Mouse (Mus musculus): Measurements from ENCODE around the gene Gse1.
A peak's percentile ranks its signal among the peaks of the same experiment; 100 is the strongest.

Gene Gse1

DNA sequence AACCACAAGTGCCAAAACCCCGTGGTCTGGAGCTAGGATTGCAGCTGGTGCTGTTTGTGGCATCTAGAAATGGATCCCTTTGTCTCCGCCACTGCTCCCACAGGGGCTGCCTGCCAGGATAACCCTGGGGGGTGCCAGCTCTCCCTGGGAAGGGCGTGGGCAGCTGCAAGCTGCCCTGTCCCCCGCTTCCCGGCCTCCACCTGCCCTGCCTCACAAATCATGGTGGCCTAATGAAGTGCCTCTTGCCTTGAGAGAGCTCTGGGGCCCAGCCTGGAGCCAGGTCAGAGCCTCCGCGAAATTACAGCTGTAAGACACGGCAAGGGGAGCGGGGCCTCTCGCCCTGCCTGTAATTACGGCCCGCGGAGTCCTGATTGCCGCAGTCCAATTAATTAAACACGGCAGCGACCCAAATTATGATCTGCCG lies 221.4 kb downstream of the Gse1 start:
- peak; percentile 60 for DNase-seq (ENCODE audit: low spot score)

- DNase-seq (ENCODE audit: low spot score), result no peak
Measured at GRCm38 (mm10) chr8:120452111-120452510, 223.9 kb downstream of the Gse1 start.

GRCm38 (mm10) chr8:120454404-120454803 lies 226.1 kb downstream of the Gse1 start:
- no peak for DNase-seq (ENCODE audit: low spot score)

GRCm38 (mm10) chr8:120460375-120460774 lies 232.1 kb downstream of the Gse1 start:
- DNase-seq (ENCODE audit: low spot score), result no peak

DNA sequence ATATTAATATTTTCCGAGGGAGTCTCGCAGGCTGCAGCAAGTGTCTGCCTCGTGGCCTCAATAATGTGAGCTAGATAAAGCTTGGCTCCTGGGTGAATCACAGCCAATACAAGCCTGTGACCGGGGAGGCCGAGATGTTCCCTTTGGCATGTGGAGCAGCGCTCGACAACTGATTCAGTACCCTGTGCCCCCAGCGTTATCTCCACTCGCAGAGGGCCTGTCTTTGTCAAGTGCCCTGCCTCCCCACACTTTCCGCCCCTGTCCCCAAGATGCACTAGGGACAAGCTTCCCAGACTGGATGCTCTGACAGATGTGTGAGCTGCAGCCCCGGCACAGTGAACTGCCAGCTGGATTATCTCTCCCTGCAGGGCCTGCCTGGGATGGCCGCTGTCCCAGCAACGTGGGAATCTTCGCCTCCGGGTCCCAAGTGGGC lies 233.9 kb downstream of the Gse1 start:
- DNase-seq (ENCODE audit: low spot score), result no peak

DNA sequence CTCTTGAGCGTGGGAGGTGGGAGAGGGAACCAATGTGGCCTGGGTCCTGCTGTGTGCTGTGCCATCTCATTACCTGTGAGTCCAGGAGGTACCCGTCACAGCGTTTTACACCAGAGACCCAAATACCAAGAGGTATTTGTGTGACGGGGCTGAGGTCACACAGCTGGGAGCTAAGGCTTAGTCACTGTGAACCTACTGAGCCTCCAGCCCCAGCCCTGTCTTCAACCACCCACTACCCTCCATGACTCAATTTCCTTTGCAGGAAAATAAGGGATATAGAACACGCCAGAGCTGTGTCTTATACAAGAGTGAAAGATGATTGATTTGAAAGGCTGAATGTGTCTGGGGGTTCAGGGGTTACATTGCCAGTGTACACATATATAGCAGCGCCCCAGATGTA lies 234.4 kb downstream of the Gse1 start:
- no peak for DNase-seq (ENCODE audit: low spot score)

GRCm38 (mm10) chr8:120463918-120464584 lies 235.8 kb downstream of the Gse1 start:
- DNase-seq (ENCODE audit: low spot score), result no peak

GRCm38 (mm10) chr8:120464585-120464937 lies 236.3 kb downstream of the Gse1 start:
- DNase-seq (ENCODE audit: low spot score), result peak; percentile 45

- no peak for DNase-seq (ENCODE audit: low spot score)
Measured at GRCm38 (mm10) chr8:120465710-120466109, 237.5 kb downstream of the Gse1 start.

DNA sequence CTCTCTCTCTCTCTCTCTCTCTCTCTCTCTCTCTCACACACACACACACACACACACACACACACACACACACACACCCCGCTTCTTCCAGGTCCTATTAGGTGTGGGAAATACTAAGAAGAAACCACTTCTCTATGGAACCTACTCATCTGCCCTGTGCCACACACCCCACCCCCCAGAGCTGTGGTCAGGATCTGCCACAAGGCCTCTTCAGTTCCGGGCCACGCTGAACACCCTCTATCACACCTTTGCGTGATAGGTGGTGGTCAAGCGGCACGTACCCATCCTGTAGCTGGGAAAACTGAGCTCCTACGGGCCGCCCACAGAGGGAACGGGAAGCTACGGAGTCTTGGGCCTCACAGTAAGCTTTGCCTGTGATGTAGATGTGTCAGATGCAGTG lies 238.0 kb downstream of the Gse1 start:
- no peak for DNase-seq (ENCODE audit: low spot score)

DNA sequence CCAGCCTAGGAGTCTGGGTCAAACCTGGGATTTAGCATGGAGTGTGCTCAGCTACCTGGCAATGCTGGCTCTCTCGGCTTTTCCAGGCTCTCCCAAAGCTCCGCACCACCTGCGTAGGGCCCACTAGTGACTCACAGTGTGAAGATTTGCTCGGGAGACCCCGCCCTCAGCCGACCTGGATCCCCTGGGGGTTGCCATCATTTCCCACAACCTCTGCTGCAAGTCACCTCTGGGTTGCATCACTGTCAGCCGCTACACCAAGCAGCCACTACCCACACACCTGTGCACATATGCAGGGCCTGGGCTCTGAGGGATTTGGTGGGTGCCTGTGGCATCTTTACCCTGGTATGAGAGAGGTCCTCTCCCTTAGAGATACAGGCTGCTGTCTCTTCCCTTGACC lies 239.3 kb downstream of the Gse1 start:
- no peak for DNase-seq (ENCODE audit: low spot score)

DNA sequence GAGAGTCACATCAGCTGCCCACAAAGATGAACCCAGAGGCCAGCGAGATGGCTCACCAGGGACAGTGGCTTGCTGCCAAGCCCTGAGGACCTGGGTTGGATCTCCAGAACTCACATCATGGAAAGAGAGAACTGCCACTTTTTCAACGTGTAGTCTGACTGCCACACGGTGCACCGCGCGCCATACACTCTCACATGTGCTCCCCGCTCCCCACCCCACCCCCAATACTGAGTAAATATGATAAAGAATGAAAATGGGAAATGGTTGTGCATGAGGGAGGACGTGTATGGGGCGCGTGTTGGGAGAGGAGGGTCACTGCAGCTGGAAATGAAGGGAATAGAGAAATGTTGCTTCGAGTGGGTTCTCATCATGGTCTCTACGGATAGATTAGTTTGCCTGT lies 241.9 kb downstream of the Gse1 start:
- DNase-seq (ENCODE audit: low spot score), result no peak

GRCm38 (mm10) chr8:120471166-120471565 lies 242.9 kb downstream of the Gse1 start:
- DNase-seq (ENCODE audit: low spot score), result peak; percentile 74

DNA sequence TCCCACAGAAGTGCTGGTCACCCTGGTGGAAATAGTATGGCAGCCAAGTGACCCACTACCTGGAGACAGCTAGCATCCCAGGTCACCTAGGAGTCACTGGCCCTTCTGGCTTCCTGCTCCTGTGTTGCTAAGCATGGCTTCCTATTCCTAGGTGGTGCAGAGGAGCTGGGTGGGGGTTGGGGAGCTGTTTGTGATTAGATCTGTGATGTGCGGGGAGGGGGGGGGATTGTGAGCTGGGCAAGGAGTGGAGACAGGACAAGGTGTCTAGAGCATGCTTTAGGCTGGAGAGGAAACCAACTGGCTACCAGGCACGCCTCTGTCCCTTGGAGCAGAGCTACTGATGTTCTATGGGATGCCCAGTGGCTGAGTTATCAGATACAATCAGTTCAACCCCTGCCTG lies 243.5 kb downstream of the Gse1 start:
- no peak for DNase-seq (ENCODE audit: low spot score)

DNA sequence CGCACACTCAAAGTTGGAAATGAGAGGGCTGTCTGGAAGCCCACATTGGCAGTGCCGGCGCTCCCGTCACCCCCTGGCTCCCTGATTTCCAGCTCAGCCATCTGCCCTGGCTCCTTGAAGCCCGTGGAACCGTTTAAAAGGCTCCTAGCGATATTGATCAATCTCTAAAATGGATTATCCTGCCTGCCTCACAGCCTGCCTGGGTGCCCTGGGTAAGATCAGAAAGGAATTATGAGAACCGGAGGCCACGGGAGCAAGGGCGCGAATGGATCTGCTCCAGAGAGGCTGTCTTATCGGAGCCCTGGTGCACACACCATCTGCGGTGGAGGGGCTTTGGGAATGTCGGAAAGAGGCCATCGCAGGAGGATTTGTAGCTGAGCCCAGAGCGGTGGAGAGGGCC lies 244.0 kb downstream of the Gse1 start:
- peak; percentile 53 for DNase-seq (ENCODE audit: low spot score)

DNA sequence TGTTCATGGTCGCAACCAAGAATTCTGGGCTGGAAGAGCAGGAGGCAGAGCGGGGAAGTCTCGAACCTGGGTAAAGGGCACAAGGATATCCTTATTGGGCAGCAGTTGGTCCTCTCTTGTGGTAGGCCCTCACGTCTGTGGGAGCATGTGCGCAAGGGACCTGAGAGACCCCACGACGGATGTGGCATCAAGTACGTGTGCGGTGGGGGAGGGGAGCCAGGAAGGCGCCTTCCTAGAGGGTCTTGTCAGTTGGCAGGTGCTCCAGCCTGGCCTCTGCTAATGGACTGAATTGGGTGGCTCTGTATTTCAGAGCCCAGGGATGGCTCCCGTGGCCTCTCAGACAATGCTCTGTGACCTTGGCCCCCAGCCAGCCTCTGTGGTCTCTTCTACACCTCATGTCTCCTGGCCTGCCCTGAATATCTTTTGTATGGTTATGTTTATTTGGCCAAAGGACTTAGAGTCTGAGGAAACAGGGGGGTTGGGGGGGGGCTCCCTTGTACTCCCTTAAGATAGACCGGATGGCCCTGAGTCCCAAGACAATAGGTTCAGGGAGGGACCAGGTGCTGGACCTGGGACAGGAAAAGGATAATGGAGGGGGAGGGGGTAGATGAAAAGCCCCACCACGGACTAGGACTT lies 245.6 kb downstream of the Gse1 start:
- no peak for DNase-seq (ENCODE audit: low spot score)

DNA sequence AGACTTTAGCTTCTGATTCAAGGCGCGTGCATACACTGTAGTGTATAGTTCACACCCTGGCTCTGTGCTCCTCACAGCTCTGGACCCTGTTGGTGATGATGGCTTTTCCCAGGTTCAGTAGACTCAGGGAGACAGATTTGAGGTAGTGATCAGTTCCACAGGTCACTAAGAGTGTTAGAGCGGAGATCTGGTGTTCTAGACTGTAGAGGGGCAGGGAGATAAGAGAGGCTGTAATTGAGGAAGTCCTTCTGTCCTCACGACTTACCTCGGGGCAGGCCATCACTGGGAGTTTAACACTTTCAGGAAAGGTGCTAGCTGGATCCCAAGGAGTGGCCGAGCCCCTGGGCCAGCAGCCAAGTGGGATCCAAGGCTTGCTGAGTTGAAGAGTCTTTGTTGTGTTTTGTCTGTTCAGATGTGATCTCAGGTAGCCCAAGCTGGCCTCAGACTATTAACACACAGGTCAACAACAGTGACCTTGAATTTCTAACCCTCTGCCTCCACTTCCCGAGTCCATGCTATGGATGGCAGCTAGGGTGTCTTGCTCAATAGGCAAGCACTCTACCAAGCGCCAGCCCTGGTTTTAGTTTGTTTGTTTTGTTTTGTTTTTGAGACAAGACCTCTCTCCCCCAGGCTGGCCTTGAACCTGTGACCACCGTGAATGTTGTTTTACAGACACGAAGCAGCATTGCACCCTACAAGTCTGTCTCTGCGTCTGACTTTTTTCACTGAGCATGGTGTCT lies 246.4 kb downstream of the Gse1 start:
- no peak for DNase-seq (ENCODE audit: low spot score)

DNA sequence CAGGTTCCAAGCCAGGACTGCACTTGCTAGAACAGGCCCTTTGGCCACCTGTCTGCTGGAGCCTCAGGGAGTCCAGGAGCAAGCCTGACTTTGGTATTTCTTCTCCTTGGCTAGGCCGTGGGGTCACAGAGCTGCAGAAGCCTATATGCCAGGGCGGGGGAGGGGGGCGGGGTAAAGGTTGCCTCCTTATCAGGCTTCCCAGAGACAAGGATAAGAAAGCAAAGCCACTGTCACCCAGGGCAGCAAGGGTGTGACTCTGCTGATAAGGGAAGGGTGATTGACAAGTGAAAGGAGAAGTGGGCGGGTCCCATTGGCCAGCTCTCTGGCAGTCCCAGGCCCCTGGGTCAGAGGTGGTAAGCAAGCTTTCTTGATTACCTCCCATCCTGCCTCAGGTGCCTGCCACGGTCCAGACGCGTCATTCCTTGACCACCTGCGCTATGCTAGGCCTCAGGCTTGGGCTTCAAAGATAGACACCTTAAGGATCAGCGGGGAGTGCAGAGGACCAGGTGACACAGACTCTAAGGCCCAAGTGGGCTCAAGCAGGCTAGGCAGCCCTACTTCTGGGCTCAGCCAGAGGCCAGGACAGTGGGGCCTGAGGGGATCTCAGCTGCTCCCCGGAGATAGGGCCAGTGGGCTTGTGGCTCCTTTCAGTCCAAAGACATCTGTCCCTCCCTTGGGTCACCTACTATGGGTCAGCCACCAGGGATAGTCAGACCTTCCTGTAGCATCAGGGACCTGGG lies 247.4 kb downstream of the Gse1 start:
- DNase-seq (ENCODE audit: low spot score), result peak; percentile 63

DNA sequence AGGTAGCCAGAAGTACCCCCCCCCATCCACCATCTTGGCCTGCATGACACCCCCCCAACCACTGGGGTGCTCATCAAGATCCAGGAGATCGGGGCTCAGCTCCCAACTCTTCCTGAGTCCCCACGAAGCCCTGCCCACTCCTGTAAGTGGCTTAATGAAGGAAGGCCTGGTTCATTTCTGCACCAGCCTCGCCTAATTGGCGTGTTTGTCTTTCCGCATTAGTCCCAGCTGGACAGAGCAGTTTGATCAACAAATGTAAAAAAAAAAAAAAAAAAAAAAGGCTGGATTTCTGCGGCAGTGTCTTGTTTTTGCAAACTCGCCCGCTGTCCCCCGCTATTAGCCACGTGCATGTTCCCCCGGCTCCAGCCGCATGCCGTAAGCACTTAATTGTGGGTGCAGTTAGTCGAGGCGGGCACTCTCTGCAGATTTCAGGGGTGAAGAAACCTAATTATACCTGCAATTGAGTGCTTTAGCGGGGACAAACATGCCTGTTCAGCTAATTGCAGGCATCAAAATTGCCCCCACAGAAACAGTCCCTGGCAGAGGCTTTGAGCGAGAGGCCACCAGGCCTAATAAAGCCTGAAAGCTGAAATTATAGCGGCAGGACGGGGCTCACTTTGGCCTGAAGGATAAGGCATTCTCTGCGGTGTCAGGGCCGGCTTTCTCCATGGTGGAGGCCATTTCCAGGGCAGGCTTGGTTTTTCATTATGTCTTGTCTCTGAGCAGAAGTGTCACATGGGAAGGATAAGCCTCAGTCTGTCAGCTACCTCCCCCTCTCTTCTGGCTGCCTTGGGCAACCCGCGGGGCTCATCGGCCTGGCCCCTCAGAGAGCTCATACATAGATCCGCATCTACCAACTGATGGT lies 248.7 kb downstream of the Gse1 start:
- DNase-seq (ENCODE audit: low spot score), result no peak

DNA sequence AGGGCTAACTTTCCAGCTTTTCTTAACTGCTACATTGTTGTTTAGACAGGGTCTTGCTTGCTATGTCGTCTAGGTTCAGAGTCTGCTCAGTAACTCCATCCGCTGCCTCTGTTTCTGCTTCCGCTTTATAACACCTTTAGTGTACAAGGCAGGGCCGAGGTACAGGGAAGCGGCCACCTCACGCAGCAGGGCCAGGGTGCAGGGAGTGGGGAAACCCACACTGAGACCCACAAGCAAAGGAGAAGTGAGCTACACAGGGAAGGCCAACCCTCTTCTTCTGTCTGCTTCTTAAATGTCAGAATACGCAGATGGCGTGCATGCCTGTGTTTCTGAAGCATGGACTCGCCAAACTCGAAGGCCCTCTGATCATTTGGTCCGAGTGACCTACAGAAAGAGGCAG lies 250.5 kb downstream of the Gse1 start:
- DNase-seq (ENCODE audit: low spot score), result no peak

DNA sequence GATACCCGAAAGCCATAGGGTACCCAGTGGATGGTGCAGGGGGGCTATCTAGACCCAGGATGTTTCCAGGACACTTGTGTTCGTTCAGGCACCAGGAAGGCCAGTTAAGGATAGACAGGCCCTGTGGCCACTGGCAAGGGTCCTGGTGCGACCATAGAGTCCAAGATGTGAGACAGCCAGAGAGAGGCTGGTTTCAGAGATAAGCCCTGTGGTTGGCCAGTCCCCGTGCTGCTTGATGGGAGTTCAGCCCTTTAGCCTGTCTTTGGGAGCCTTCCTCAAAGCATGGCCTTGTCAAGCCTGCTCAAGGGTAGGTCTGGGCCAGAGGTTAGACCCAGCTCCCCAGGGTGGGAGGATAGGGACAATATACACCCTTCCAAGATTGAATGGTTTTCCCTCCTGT lies 251.4 kb downstream of the Gse1 start:
- DNase-seq (ENCODE audit: low spot score), result no peak
